Mouse (Mus musculus) embryonic facial prominence, embryonic 15.5 days (tissue): ENCODE data around the gene Eif2d. TPM values are rescaled to one million over a fixed set of nuclear protein-coding genes. Genes with fewer than 3 reads are reported as not detected.
A peak's percentile ranks its signal among the peaks of the same experiment; 100 is the strongest.

Experiments used
- ATAC-seq: fragments of 200-750 bp; cut with Nextera tagmentation; 2 replicates; pipeline ENCODE4 v1.8.0; 2017; ENCODE audit warnings: low read depth, moderate TSS enrichment; ENCODE audit not compliant: insufficient number of reproducible peaks, low FRiP score, low TSS enrichment
- H3K27ac ChIP-seq: fragments of 300-500 bp; sonication (generic); replicated peaks from 2 replicates; pipeline ENCODE4 v1.5.1; 2015; ENCODE audit warnings: mild to moderate bottlenecking, inconsistent platforms
- H3K27me3 ChIP-seq: fragments of 300-500 bp; sonication (generic); 2 replicates; pipeline ENCODE4 v1.6.1; 2015; ENCODE audit warnings: inconsistent platforms
- H3K36me3 ChIP-seq: fragments of 300-500 bp; sonication (generic); 2 replicates; pipeline ENCODE4 v1.6.1; 2015; ENCODE audit warnings: mild to moderate bottlenecking, inconsistent platforms
- H3K4me1 ChIP-seq: fragments of 300-500 bp; sonication (generic); 2 replicates; pipeline ENCODE4 v1.6.1; 2015; ENCODE audit warnings: inconsistent platforms
- H3K4me2 ChIP-seq: fragments of 300-500 bp; sonication (generic); replicated peaks from 2 replicates; pipeline ENCODE4 v1.6.1; 2015; ENCODE audit warnings: mild to moderate bottlenecking, inconsistent platforms
- H3K4me3 ChIP-seq: fragments of 300-500 bp; sonication (generic); replicated peaks from 2 replicates; pipeline ENCODE4 v1.5.1; 2015; ENCODE audit warnings: mild to moderate bottlenecking, inconsistent platforms
- H3K9ac ChIP-seq: fragments of 300-500 bp; sonication (generic); 2 replicates; pipeline ENCODE4 v1.6.1; 2015; ENCODE audit warnings: inconsistent platforms
- H3K9me3 ChIP-seq: fragments of 300-500 bp; sonication (generic); replicated peaks from 2 replicates; pipeline ENCODE4 v1.6.1; 2016; ENCODE audit warnings: inconsistent platforms
- WGBS: fragments of 180-500 bp; shearing (Covaris S2); methylation state at CpG from one replicate; pipeline ENCODE4 v1.1.7; 2015; 5-methylcytosine and 5-hydroxymethylcytosine counted together
- polyA plus RNA-seq: library from polyadenylated mRNA; unstranded; fragments of >200 nt; fragmentation: Nextera tagmentation; extraction: Ambion mirVana; gene quantifications from 2 replicates; pipeline ENCODE4 v1.2.1, GENCODE M21; 2015

The Eif2d gene
- polyA plus RNA-seq, 1 experiment from 2014 or later, result 66.0 TPM

- no peak overlapping the region for H3K9ac ChIP-seq
- no peak for ATAC-seq
- no peak overlapping the region for H3K27ac ChIP-seq
These were observed 21.4 kb downstream of the Eif2d start for GRCm38 (mm10) chr1:131174299-131174861.

DNA sequence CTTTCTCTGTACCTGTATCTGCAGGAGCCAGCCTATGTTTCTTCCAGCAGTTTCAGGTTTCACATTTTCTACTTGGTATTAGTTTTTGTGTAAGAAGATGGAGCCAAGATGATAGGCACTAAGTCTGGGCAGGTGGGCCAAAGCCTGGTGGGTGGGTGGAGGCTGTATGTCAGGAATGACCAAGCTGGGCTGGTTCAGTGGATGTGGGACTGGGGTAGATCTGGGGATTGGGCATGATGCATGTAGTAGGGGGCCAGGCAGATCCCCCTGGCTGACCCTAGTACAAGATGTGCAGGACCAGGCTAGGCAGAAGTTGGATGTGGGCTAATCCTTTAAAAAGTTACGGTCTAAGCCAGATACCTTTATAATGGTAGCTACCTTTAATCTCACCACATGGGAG lies 22.2 kb downstream of the Eif2d start:
- Histone ChIP-seq H3K27ac (no peak overlapping the region), H3K36me3 (peaks cover 83% of the 10 kb centered on the region), H3K9ac (no peak overlapping the region), H3K4me1 (no peaks in the 10 kb centered on the region), H3K4me2 (no peak overlapping the region), H3K4me3 (no peak overlapping the region), H3K27me3 (no peaks in the 10 kb centered on the region), H3K9me3 (no peaks in the 10 kb centered on the region)
- ATAC-seq, result no peak
- WGBS, result 94% methylated on average over 1 of the region's 1 CpGs

More at GRCm38 (mm10) chr1:131174299-131174861, 21.4 kb downstream of the Eif2d start:
- Histone ChIP-seq H3K9me3 (no peaks in the 10 kb centered on the region), H3K4me1 (no peaks in the 10 kb centered on the region), H3K4me3 (no peak overlapping the region), H3K4me2 (no peak overlapping the region), H3K36me3 (peaks cover 88% of the 10 kb centered on the region), H3K27me3 (no peaks in the 10 kb centered on the region)
- 78% methylated on average over 12 of the region's 12 CpGs for WGBS

DNA sequence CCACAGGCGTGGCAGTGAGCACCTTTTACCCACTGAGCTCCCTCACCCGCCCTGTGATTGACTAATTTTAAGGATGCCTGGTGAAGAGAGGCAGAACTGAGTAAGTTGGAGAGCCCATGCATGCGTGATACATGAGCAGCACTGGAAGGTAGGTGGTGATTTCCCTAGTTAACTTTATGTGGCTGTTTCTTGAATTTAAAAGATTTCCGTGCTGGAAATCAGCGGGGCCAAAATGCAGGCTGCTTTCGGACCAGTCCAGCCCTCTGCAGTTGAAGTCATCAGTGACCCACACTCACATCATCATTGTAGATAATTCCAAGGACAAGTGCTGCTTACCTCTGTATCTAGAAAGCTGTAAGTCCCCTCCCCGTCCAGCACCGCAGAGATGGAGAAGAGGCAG lies 22.8 kb downstream of the Eif2d start:
- no peak overlapping the region for H3K4me3 ChIP-seq
- no peaks in the 10 kb centered on the region for H3K9me3 ChIP-seq
- no peaks in the 10 kb centered on the region for H3K27me3 ChIP-seq
- no peak overlapping the region for H3K4me2 ChIP-seq
- 92% methylated on average over 8 of the region's 8 CpGs for WGBS
- H3K27ac ChIP-seq, result no peak overlapping the region
- H3K4me1 ChIP-seq, result peaks cover 3% of the 10 kb centered on the region; the same call in 1 of the 2 replicates
- no peak for ATAC-seq
- no peak overlapping the region for H3K9ac ChIP-seq
- H3K36me3 ChIP-seq, result peaks cover 79% of the 10 kb centered on the region

GRCm38 (mm10) chr1:131177249-131177648 lies 24.3 kb downstream of the Eif2d start:
- no peak for ATAC-seq
- Histone ChIP-seq H3K9me3 (no peaks in the 10 kb centered on the region), H3K27me3 (no peaks in the 10 kb centered on the region), H3K9ac (no peak overlapping the region), H3K36me3 (peaks cover 64% of the 10 kb centered on the region), H3K4me2 (no peak overlapping the region), H3K27ac (no peak overlapping the region), H3K4me3 (no peak overlapping the region), H3K4me1 (peaks cover 8% of the 10 kb centered on the region; the same call in 1 of the 2 replicates)
- 79% methylated on average over 4 of the region's 4 CpGs for WGBS

DNA sequence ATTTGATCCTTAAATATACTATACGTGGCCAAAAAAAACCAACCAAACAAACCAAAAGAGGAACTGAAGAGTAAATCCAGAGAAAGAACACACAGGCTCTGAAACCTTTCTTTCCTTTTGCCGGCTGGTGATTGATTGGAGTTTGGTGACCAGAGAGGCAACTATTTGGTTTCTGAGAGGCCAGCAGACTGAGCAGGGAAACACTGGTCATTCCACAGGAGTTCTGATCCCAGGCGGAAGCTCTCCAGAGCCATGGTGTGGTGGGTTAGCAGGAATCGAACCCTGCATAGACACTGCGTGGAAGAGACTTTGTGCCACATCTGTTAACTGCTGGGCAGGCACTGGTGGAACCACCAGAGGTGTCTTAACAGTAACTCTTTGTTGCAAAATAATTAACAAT lies 25.1 kb downstream of the Eif2d start:
- H3K4me1 ChIP-seq, result peaks cover 8% of the 10 kb centered on the region; the same call in 1 of the 2 replicates
- no peaks in the 10 kb centered on the region for H3K9me3 ChIP-seq
- H3K36me3 ChIP-seq, result peaks cover 56% of the 10 kb centered on the region
- H3K4me3 ChIP-seq, result no peak overlapping the region
- no peaks in the 10 kb centered on the region for H3K27me3 ChIP-seq
- 67% methylated on average over 5 of the region's 5 CpGs for WGBS
- no peak overlapping the region for H3K27ac ChIP-seq
- no peak overlapping the region for H3K4me2 ChIP-seq
- no peak for ATAC-seq
- H3K9ac ChIP-seq, result no peak overlapping the region

DNA sequence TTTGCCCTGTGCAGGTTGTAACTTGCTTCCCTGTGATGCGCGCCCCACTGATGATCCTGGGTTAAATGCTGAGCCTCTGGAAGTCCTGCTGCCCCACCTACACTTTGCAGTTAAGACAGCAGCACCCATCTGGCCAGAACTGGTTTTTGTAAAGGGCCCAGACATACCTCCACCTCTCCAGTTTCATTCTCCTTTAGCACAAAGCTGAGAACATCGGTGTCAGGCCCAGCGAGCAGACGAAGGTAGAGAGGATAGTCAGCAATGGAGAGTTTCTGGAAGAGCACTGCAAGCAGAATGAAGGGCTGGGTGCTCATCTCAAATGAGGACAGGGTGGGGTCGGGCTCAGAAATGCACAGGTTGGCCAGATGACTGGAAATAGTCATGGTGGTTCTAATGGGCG lies 27.4 kb downstream of the Eif2d start:
- ATAC-seq, result no peak
- Histone ChIP-seq H3K4me3 (no peak overlapping the region), H3K9ac (no peak overlapping the region), H3K36me3 (peaks cover 38% of the 10 kb centered on the region), H3K27ac (peak overlapping the region; percentile 51), H3K9me3 (no peaks in the 10 kb centered on the region), H3K4me2 (no peak overlapping the region), H3K27me3 (no peaks in the 10 kb centered on the region), H3K4me1 (peaks cover 22% of the 10 kb centered on the region)
- WGBS, result 78% methylated on average over 7 of the region's 7 CpGs

DNA sequence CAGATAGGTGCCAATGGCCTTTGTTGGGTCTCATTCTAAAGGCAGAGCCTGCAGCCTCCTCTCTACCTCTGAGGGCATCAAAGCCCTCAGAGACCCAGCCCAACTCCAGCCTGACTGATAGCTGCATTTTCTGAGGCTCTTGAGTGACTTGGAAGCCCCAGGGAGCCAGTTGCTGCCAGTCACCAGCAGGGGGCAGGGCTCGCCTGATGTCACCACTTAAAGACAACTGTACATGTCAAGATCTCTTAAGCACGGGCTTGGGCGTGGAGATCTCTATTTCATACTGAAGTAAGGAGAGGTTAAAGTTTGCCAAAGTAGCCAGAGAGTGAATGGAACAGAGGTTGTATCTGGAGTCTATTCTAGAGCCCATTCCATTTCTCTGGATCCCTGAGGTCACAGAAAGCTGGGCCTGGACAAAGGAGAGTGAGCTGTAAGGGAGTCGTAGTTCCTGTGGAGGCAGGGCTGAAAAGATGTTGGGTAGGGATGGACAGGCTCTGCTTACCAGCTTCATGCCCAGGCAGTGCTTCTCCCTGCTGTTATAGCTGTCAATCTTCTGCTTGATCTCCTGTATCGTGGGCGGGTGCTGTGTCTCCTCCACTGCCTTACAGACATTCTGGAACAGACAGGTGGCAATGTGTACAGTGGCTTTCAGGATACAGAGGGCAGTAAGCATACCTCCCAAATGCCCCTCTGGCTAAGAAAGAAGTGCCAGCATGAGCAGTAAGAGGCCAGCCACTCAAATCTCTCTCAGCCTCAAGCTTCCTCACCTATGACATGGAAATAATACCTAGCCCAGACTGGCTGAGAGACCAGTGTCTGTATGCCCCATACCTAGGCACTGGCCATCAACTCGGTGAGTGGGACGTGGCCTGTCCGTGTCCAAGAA lies 28.9 kb downstream of the Eif2d start:
- ATAC-seq, result peak; percentile 51; the same call in 1 of the 2 replicates
- Histone ChIP-seq H3K4me2 (no peak overlapping the region), H3K27ac (no peak overlapping the region), H3K27me3 (no peaks in the 10 kb centered on the region), H3K36me3 (peaks cover 23% of the 10 kb centered on the region), H3K9me3 (no peaks in the 10 kb centered on the region), H3K4me1 (peaks cover 22% of the 10 kb centered on the region), H3K9ac (no peak overlapping the region), H3K4me3 (no peak overlapping the region)
- 61% methylated on average over 9 of the region's 9 CpGs for WGBS

DNA sequence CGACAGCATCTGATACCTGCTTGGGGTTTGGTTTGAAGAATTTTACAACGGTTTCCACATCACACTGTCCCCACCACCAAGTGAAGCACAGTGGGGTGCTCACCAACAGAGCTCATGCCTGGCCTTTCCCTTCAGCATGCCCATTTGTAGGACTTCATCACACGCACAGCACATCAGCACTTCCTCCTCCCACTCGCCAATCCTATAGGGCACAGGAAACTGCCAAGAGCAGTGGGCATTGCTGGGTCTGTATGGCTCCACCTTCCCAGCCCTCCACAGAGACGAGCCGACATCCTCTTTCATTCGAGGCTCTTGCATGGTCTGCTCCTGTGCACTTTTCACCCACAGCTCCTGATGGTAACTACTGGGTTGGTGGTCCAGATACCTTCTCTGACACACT lies 30.2 kb downstream of the Eif2d start:
- WGBS, result 80% methylated on average over 7 of the region's 7 CpGs
- H3K27me3 ChIP-seq, result no peaks in the 10 kb centered on the region
- H3K36me3 ChIP-seq, result peaks cover 11% of the 10 kb centered on the region; the same call in 1 of the 2 replicates
- no peak overlapping the region for H3K4me2 ChIP-seq
- peaks cover 22% of the 10 kb centered on the region for H3K4me1 ChIP-seq
- H3K9ac ChIP-seq, result no peak overlapping the region
- H3K27ac ChIP-seq, result no peak overlapping the region
- H3K4me3 ChIP-seq, result no peak overlapping the region
- H3K9me3 ChIP-seq, result no peaks in the 10 kb centered on the region
- no peak for ATAC-seq

DNA sequence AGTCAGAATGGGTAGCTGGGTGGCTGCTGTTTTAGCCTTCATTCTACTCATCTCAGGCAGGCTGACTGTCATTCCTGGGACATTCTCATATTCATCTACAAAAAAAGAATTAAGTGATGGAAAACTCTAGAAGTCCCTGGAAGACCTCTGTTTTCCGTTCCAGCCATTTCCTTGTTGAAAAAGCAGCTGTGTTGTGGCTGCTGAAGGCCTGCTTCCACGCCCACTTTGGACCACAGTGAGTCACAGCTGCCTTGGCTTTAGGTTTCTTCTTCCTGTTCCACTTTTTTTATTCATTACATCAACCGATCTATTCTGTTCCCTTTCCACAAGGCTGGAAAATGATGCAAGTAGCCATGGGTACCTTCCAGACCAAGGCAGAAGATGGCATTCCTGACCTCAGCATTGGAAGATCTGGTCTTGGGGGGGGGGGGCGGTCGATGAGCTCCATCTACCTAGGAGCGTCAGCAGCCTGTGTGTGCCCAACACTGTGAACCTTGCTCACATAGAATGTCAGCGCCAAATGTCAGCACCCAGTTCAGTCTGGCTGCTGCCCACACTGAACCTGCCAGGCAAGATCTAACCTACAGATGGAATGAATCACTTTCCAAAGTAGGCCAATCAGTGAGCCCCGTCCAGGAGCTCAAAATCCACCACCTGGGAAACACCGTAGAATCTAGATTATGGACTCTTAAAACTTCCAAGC lies 31.4 kb downstream of the Eif2d start:
- ATAC-seq, result no peak
- Histone ChIP-seq H3K27ac (peak overlapping the region; percentile 60), H3K4me2 (no peak overlapping the region), H3K9me3 (no peaks in the 10 kb centered on the region), H3K4me1 (peaks cover 22% of the 10 kb centered on the region), H3K27me3 (no peaks in the 10 kb centered on the region), H3K4me3 (no peak overlapping the region), H3K9ac (no peak overlapping the region), H3K36me3 (peaks cover 3% of the 10 kb centered on the region; the same call in 1 of the 2 replicates)
- WGBS, result 58% methylated on average over 9 of the region's 9 CpGs

- H3K9me3 ChIP-seq, result no peaks in the 10 kb centered on the region
- no peak for ATAC-seq
- no peak overlapping the region for H3K4me3 ChIP-seq
- 64% methylated on average over 8 of the region's 8 CpGs for WGBS
- H3K4me1 ChIP-seq, result peaks cover 22% of the 10 kb centered on the region
- no peak overlapping the region for H3K27ac ChIP-seq
- no peak overlapping the region for H3K4me2 ChIP-seq
- H3K9ac ChIP-seq, result no peak overlapping the region
- no peaks in the 10 kb centered on the region for H3K27me3 ChIP-seq
- H3K36me3 ChIP-seq, result no peaks in the 10 kb centered on the region
These were observed 32.1 kb downstream of the Eif2d start for GRCm38 (mm10) chr1:131184956-131185660.
